Mouse (Mus musculus): ENCODE data around the gene Foxk1.

The Foxk1 gene

GRCm38 (mm10) chr5:142420317-142420716, 19.0 kb downstream of the Foxk1 start:
- DNase-seq (ENCODE audit: low spot score in 2 of 2), result no peak

GRCm38 (mm10) chr5:142420920-142421319, 19.6 kb downstream of the Foxk1 start:
- no peak for DNase-seq (ENCODE audit: low spot score in 2 of 2)

GRCm38 (mm10) chr5:142421886-142422285, 20.6 kb downstream of the Foxk1 start:
- DNase-seq (ENCODE audit: low spot score in 2 of 2), result peak in 1 of 2 experiments; percentile 2

- DNase-seq (ENCODE audit: low spot score in 2 of 2), result no peak
Measured at GRCm38 (mm10) chr5:142423141-142423540, 21.8 kb downstream of the Foxk1 start.

- DNase-seq (ENCODE audit: low spot score in 2 of 2), result no peak
Measured at GRCm38 (mm10) chr5:142423701-142424100, 22.4 kb downstream of the Foxk1 start.

- DNase-seq (ENCODE audit: low spot score in 2 of 2), result no peak
Measured at GRCm38 (mm10) chr5:142424627-142425349, 23.5 kb downstream of the Foxk1 start.

- DNase-seq (ENCODE audit: low spot score in 2 of 2), result no peak
Measured at GRCm38 (mm10) chr5:142426476-142426875, 25.2 kb downstream of the Foxk1 start.

- DNase-seq (ENCODE audit: low spot score in 2 of 2), result no peak
Measured at GRCm38 (mm10) chr5:142427876-142428275, 26.6 kb downstream of the Foxk1 start.

- DNase-seq (ENCODE audit: low spot score in 2 of 2), result no peak
Measured at GRCm38 (mm10) chr5:142428691-142429090, 27.4 kb downstream of the Foxk1 start.

- DNase-seq (ENCODE audit: low spot score in 2 of 2), result no peak
Measured at GRCm38 (mm10) chr5:142431029-142431428, 29.7 kb downstream of the Foxk1 start.

- no peak for DNase-seq (ENCODE audit: low spot score in 2 of 2)
Measured at GRCm38 (mm10) chr5:142431811-142432434, 30.6 kb downstream of the Foxk1 start.

- DNase-seq (ENCODE audit: low spot score in 2 of 2), result no peak
Measured at GRCm38 (mm10) chr5:142432695-142433094, 31.4 kb downstream of the Foxk1 start.

GRCm38 (mm10) chr5:142434052-142434451, 32.8 kb downstream of the Foxk1 start:
- DNase-seq (ENCODE audit: low spot score in 2 of 2), result no peak

GRCm38 (mm10) chr5:142435736-142436135, 34.4 kb downstream of the Foxk1 start:
- DNase-seq (ENCODE audit: low spot score in 2 of 2), result peak; percentile 24 to 31

- no peak for DNase-seq (ENCODE audit: low spot score in 2 of 2)
Measured at GRCm38 (mm10) chr5:142438380-142438938, 37.2 kb downstream of the Foxk1 start.

- DNase-seq (ENCODE audit: low spot score in 2 of 2), result peak; percentile 35 to 49
Measured at GRCm38 (mm10) chr5:142439911-142440432, 38.7 kb downstream of the Foxk1 start.

GRCm38 (mm10) chr5:142440451-142441147, 39.3 kb downstream of the Foxk1 start:
- DNase-seq (ENCODE audit: low spot score in 2 of 2), result peak; percentile 81 to 87

- DNase-seq (ENCODE audit: low spot score in 2 of 2), result peak in 1 of 2 experiments; percentile 33
Measured at GRCm38 (mm10) chr5:142441332-142442044, 40.2 kb downstream of the Foxk1 start.

GRCm38 (mm10) chr5:142442045-142442440, 40.7 kb downstream of the Foxk1 start:
- no peak for DNase-seq (ENCODE audit: low spot score in 2 of 2)

GRCm38 (mm10) chr5:142443514-142443913, 42.2 kb downstream of the Foxk1 start:
- DNase-seq (ENCODE audit: low spot score in 2 of 2), result no peak

GRCm38 (mm10) chr5:142443994-142444393, 42.7 kb downstream of the Foxk1 start:
- DNase-seq (ENCODE audit: low spot score in 2 of 2), result no peak

All from thymus, postnatal 10 days (tissue).